Mouse (Mus musculus) midbrain, embryonic 11.5 days (tissue): Measurements from ENCODE around the gene Samd14. TPM values are rescaled to one million over a fixed set of nuclear protein-coding genes. Genes with fewer than 3 reads are reported as not detected.

Source experiments
- ATAC-seq: fragments of 200-750 bp; cut with Nextera tagmentation; 2 replicates; pipeline ENCODE4 v1.8.0; 2017; ENCODE audit warnings: moderate TSS enrichment, moderate library complexity; ENCODE audit not compliant: low FRiP score
- DNase-seq: peaks from one replicate; pipeline ENCODE4 v3.0.0; 2015; ENCODE audit warnings: low spot score; ENCODE audit errors: missing footprints
- H3K27ac ChIP-seq: fragments of 300-500 bp; sonication (generic); 2 replicates; pipeline ENCODE4 v1.5.1; 2014; ENCODE audit warnings: low read depth, low read length
- H3K27me3 ChIP-seq: fragments of 300-500 bp; sonication (generic); 2 replicates; pipeline ENCODE4 v1.6.1; 2014; ENCODE audit warnings: mild to moderate bottlenecking, low read length, moderate library complexity, mixed read lengths; ENCODE audit not compliant: control insufficient read depth, insufficient read depth
- H3K36me3 ChIP-seq: fragments of 300-500 bp; sonication (generic); 2 replicates; pipeline ENCODE4 v1.6.1; 2014; ENCODE audit warnings: mild to moderate bottlenecking, low read length, moderate library complexity, mixed read lengths; ENCODE audit not compliant: control insufficient read depth, insufficient read depth
- H3K4me1 ChIP-seq: fragments of 300-500 bp; sonication (generic); 2 replicates; pipeline ENCODE4 v1.6.1; 2014; ENCODE audit warnings: low read length; ENCODE audit not compliant: control insufficient read depth, insufficient read depth
- H3K4me2 ChIP-seq: fragments of 300-500 bp; sonication (generic); 2 replicates; pipeline ENCODE4 v1.6.1; 2014; ENCODE audit warnings: mild to moderate bottlenecking, moderate library complexity
- H3K4me3 ChIP-seq: fragments of 300-500 bp; sonication (generic); 2 replicates; pipeline ENCODE4 v1.5.1; 2014; ENCODE audit warnings: low read depth, low read length
- H3K9ac ChIP-seq: fragments of 300-500 bp; sonication (generic); 2 replicates; pipeline ENCODE4 v1.6.1; 2014; ENCODE audit warnings: low read length
- H3K9me3 ChIP-seq: fragments of 300-500 bp; sonication (generic); 2 replicates; pipeline ENCODE4 v1.6.1; 2016; ENCODE audit warnings: low read length; ENCODE audit not compliant: control insufficient read depth
- WGBS: fragments of 180-500 bp; shearing (Covaris S2); extraction: QIAGEN DNeasy Blood & Tissue Kit; methylation state at CpG from one replicate; pipeline ENCODE4 v1.1.7; 2014; 5-methylcytosine and 5-hydroxymethylcytosine counted together
- polyA plus RNA-seq: library from polyadenylated mRNA; unstranded; fragments of >200 nt; fragmentation: Nextera tagmentation; extraction: Ambion mirVana; gene quantifications from 2 replicates; pipeline ENCODE4 v1.2.1, GENCODE M21; 2014

Gene Samd14
- polyA plus RNA-seq, 1 experiment from 2014 or later, result 47.8 TPM

DNA sequence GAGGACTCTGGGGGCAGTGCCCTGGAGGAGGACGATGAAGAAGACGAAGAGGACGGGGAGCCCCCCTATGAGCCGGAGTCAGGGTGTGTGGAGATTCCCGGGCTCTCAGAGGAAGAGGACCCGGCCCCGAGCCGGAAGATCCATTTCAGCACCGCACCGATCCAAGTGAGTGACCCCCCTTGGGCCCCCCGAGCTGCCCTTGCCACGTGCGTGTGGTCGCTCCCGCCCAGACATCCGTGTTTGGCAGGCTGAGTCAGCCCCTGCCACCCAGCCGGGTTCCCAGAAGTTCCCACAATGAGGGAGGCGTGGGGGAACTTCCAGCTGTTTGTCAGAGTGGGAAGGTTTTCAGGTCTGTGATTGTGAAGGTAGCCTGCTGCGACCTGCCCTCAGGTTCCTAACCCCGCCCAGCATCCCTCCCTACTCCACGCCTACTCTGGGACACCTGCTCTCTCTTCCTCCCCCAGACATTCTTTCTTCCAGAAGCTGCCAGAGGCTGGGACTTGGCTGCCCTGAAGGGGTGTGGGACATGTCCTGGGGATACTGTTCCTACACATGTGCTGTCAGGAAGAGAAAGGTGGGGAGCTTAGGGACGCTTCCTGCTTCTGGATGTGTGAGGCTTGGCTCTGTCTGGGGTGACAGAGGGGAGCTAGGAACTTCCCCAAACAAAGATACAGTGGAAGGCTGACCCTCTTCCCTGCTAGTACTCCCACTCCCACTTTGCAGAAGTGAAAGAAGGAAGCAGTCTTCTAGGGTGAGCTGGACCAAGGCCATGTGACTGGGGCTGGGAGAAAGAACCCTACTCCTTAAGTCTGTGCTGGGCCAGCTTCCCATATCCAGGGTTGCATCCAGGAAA, 16.7 kb upstream of the Samd14 start:
- no peaks in the 10 kb centered on the region; the same call in 1 of the 2 replicates for H3K27me3 ChIP-seq
- ATAC-seq (no peak), DNase-seq (peak; percentile 86)
- peaks cover 55% of the 10 kb centered on the region for H3K4me1 ChIP-seq
- H3K9ac ChIP-seq, result peak overlapping the region; percentile 97
- H3K27ac ChIP-seq, result no peak overlapping the region
- peak overlapping the region; percentile 98 for H3K4me2 ChIP-seq
- WGBS, result 2% methylated on average over 22 of the region's 22 CpGs
- no peaks in the 10 kb centered on the region for H3K9me3 ChIP-seq
- peak overlapping the region; percentile 89 for H3K4me3 ChIP-seq
- H3K36me3 ChIP-seq, result peaks cover 13% of the 10 kb centered on the region; the same call in 1 of the 2 replicates

DNA sequence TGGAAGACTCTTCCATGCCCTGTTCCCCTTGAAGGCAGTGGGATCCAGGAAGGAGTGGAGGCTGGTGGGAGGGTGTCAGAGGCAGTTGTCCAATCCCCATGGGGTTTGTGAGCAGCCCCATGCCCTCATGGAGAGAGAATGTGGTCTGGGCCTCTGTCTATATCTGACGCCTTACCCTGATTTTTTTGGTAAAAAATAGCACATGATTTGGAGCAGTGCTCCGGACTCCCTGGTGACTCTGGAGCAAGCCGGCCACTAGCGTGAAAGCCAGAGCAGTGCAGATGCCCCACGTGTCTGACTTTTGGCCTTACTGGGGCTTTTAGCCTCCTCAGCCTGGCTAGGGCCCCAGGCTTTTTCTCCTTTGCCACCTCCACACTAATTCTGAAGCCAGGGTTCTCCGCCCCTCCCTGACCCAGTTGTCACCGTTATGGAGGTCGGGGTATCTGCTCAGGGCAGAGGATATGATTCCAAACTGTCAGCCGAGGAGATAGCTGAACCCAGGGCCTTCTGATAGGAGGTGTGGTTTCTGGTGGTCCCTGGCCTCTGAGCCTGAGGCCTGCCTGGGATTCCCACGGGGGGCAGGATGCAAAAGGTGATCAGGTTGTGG, 15.4 kb upstream of the Samd14 start:
- DNase-seq (peak; percentile 73), ATAC-seq (no peak)
- Histone ChIP-seq H3K9me3 (no peaks in the 10 kb centered on the region), H3K27me3 (no peaks in the 10 kb centered on the region), H3K4me1 (peaks cover 49% of the 10 kb centered on the region), H3K9ac (peak overlapping the region; percentile 97), H3K4me2 (peak overlapping the region; percentile 98), H3K4me3 (peak overlapping the region; percentile 89), H3K27ac (no peak overlapping the region), H3K36me3 (peaks cover 16% of the 10 kb centered on the region; the same call in 1 of the 2 replicates)
- WGBS, result 63% methylated on average over 10 of the region's 10 CpGs

DNA sequence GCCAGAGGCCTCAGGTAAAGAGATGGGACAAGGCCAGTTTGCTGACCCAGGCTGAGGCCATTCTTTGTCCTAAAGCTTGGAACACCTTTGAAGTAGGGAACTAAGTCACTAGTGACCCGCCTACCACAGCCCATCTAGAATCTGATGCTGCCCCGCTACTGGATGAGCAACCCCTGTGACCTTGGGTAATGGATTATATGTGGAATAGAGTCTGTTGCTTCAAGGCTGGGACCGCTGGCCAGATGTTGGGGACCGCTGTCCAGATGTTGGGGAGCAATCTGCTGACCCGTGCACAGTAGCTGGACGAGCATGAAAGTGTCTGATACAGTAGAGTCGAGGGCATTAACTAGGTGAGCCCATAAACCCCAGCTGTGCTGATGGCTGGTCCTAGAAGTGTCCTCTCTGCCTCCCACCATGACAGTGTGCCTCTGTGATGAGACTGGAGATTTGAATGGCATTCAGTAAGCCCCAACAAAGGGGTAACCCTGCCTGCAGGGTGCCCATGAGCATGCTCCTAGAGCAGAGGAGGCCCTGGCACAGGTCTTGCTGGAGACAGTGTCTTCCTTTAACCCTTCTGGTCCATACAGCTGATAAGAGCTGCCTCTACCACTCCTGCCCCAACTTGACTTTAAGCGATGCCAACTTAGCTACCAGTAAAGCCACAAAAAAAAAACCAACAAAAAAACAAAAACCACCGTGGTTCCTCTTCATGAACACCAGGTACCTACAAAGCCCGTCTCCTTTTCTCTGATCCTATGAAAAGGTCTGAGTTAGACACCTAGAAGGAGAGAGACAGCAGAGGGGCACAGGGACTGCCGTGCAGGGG, 14.5 kb upstream of the Samd14 start:
- H3K9ac ChIP-seq, result peak overlapping the region; percentile 97; the same call in 1 of the 2 replicates
- DNase-seq, result peak; percentile 81
- WGBS, result 86% methylated on average over 11 of the region's 11 CpGs
- no peak for ATAC-seq
- peaks cover 18% of the 10 kb centered on the region for H3K36me3 ChIP-seq
- peak overlapping the region; percentile 98 for H3K4me2 ChIP-seq
- no peak overlapping the region for H3K4me3 ChIP-seq
- no peak overlapping the region for H3K27ac ChIP-seq
- H3K9me3 ChIP-seq, result no peaks in the 10 kb centered on the region
- peaks cover 44% of the 10 kb centered on the region for H3K4me1 ChIP-seq
- H3K27me3 ChIP-seq, result no peaks in the 10 kb centered on the region

- DNase-seq (no peak), ATAC-seq (no peak)
- H3K4me1 ChIP-seq, result peaks cover 48% of the 10 kb centered on the region
- H3K27ac ChIP-seq, result no peak overlapping the region
- no peaks in the 10 kb centered on the region for H3K27me3 ChIP-seq
- H3K4me3 ChIP-seq, result no peak overlapping the region
- no peaks in the 10 kb centered on the region for H3K9me3 ChIP-seq
- peaks cover 21% of the 10 kb centered on the region for H3K36me3 ChIP-seq
- 0 out of 2 replicates have a peak overlapping the region, but pooled peaks have one; percentile 98 for H3K4me2 ChIP-seq
- H3K9ac ChIP-seq, result no peak overlapping the region
- 89% methylated on average over 8 of the region's 8 CpGs for WGBS
Measured at GRCm38 (mm10) chr11:94996101-94996500, 13.6 kb upstream of the Samd14 start.

GRCm38 (mm10) chr11:94996984-94997383, 12.7 kb upstream of the Samd14 start:
- Histone ChIP-seq H3K4me3 (no peak overlapping the region), H3K36me3 (peaks cover 23% of the 10 kb centered on the region), H3K4me1 (peaks cover 48% of the 10 kb centered on the region), H3K27ac (no peak overlapping the region), H3K27me3 (no peaks in the 10 kb centered on the region), H3K9me3 (no peaks in the 10 kb centered on the region), H3K4me2 (no peak overlapping the region), H3K9ac (no peak overlapping the region)
- 92% methylated on average over 6 of the region's 6 CpGs for WGBS
- DNase-seq, result peak; percentile 74
- no peak for ATAC-seq

DNA sequence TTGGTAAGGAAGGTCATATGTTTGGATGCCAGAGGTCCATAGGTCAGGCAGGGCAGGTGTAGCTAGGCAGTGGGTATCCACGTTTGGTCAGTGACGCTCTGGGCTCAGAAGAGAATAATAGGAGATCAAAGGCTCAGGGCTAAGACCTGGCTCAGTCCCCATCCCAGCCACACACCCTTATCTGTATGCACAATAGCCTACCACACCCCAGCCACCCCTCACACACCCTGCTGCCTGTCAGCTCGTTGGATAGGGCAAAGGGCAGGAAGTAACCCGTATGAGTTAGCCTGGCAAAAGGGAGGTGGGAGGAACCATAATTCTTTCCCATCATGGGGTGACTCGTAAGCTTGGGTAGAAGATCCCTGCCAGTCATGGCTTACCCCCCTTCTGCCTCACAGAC, 12.1 kb upstream of the Samd14 start:
- ATAC-seq (no peak), DNase-seq (peak; percentile 60)
- peaks cover 29% of the 10 kb centered on the region for H3K36me3 ChIP-seq
- H3K4me3 ChIP-seq, result no peak overlapping the region
- no peaks in the 10 kb centered on the region for H3K9me3 ChIP-seq
- H3K27me3 ChIP-seq, result no peaks in the 10 kb centered on the region
- WGBS, result 71% methylated on average over 5 of the region's 5 CpGs
- H3K27ac ChIP-seq, result no peak overlapping the region
- H3K4me2 ChIP-seq, result no peak overlapping the region
- H3K4me1 ChIP-seq, result peaks cover 42% of the 10 kb centered on the region
- no peak overlapping the region for H3K9ac ChIP-seq

DNA sequence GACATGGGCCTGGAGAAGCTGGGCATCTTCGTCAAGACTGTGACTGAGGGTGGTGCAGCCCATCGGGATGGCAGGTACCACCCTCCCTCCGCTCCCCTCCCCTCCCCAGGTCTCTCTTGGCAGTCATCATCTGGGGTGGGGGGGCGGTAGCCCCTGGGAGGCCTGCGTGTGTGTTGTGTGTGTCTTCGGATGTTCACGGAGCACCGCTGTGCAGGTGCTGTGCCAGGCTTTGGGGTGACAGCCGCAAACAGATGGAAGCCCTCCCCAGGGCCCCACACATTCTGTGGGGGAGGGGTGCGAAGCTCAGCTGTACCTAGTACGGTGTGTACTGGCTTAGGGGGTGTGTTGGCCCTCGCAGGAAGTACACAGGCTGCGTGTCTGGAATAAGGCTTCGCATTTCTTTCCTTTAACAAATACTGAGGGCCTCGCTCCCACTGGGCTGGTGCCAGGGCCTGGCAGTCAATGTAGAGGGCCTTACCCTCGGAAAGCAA, 11.6 kb upstream of the Samd14 start:
- no peak for DNase-seq
- H3K27ac ChIP-seq, result no peak overlapping the region
- H3K36me3 ChIP-seq, result peaks cover 31% of the 10 kb centered on the region
- 89% methylated on average over 16 of the region's 16 CpGs for WGBS
- ATAC-seq, result no peak
- H3K4me3 ChIP-seq, result no peak overlapping the region
- H3K4me1 ChIP-seq, result peaks cover 38% of the 10 kb centered on the region
- no peaks in the 10 kb centered on the region for H3K27me3 ChIP-seq
- no peaks in the 10 kb centered on the region for H3K9me3 ChIP-seq
- H3K9ac ChIP-seq, result no peak overlapping the region
- H3K4me2 ChIP-seq, result no peak overlapping the region

DNA sequence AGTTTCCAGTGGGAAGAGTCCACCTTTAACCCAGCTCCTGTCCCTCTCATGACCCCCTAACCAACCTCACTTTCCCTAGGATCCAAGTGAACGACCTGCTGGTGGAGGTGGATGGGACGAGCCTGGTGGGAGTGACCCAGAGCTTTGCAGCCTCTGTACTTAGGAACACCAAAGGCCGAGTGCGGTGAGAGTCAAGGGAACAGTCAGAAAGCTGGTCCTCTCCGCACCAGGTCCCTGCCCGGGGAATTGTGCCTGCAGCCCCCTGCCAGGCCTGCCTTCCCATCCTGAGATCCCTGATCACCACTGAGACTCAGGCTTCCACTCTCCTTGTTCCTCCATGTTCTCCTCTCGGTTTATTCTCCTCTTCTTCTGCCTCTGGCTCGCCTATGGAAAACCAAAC, 9.6 kb upstream of the Samd14 start:
- Histone ChIP-seq H3K4me2 (no peak overlapping the region), H3K4me1 (peaks cover 17% of the 10 kb centered on the region), H3K27ac (peak overlapping the region; percentile 50), H3K4me3 (no peak overlapping the region), H3K27me3 (no peaks in the 10 kb centered on the region), H3K9ac (no peak overlapping the region), H3K9me3 (no peaks in the 10 kb centered on the region), H3K36me3 (peaks cover 36% of the 10 kb centered on the region)
- DNase-seq (peak; percentile 82), ATAC-seq (no peak)
- WGBS, result 82% methylated on average over 8 of the region's 8 CpGs
